Mouse (Mus musculus): ENCODE data around the gene Runx3. TPM values are rescaled to one million over a fixed set of nuclear protein-coding genes. Genes with fewer than 3 reads are reported as not detected.

The Runx3 gene
- polyA plus RNA-seq (2017; shearing (Covaris generic)) = 55.3 TPM

DNA sequence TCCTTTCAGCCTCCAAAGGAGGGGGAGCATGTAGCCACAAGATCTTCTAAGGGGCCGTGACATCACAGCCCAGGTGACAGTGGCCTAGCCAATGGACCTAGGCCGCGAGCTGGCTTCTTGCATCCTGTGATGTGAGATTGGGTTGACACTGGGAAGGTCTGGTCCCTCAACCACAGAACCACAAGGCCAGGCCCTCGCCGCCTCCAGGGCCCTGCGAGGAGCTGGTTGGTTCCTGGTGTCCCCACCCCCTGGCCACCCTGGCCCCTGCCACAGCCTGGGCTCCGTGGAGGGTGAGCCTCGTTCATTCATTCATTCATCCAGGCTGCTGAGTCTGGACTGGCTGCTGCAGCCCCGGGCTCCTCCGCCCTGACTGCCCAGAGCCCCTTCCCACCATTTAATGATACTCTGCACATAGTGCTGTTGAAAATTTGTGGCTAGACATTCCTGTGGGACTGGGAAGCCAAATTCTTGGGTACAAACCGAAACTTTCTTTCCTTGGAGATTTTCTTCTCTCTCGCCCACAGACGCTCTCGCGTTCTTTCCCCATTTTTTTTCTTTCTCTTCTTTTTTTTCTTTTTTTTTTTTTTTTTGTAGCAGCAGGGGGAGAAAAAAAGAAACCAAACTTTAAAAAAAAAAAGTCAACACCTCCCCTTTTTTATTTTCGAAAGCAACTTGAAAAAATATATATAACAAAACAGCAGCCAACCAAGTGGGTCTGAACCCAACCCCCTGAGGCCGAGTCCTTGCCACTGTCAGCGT, at the start of gene Runx3:
Gene Runx3 (plus strand): TSS at position 311 of the 759 bp plus-strand sequence.

Other genes starting within 250 kb of the Runx3 start
- gene Tmem50a, start 205.6 kb upstream of the Runx3 start, polyA plus RNA-seq (2017; shearing (Covaris generic)) = 307 TPM
- 883 TPM for gene Rsrp1, start 197.1 kb upstream of the Runx3 start, polyA plus RNA-seq (2017; shearing (Covaris generic))
- 342 TPM for gene Syf2, start 189.8 kb upstream of the Runx3 start, polyA plus RNA-seq (2017; shearing (Covaris generic))
- gene Clic4, start 152.2 kb downstream of the Runx3 start, polyA plus RNA-seq (2017; shearing (Covaris generic)) = 31.1 TPM
- gene Srrm1, start 232.7 kb downstream of the Runx3 start, polyA plus RNA-seq (2017; shearing (Covaris generic)) = 250 TPM